Mouse (Mus musculus) right cerebral cortex, postnatal 25 days (tissue): ENCODE results near the gene Actr8.

ENCODE experiments used
- DNase-seq: peaks from one replicate; pipeline ENCODE4 v3.0.0; 2022

Actr8 gene

GRCm38 (mm10) chr14:30041836-30042235 lies 63.7 kb downstream of the Actr8 start:
- no peak for DNase-seq

GRCm38 (mm10) chr14:30043356-30043940 lies 65.3 kb downstream of the Actr8 start:
- DNase-seq = no peak

- DNase-seq = no peak
Measured at GRCm38 (mm10) chr14:30045239-30045638, 67.1 kb downstream of the Actr8 start.

GRCm38 (mm10) chr14:30045704-30046220 lies 67.6 kb downstream of the Actr8 start:
- DNase-seq = no peak

- no peak for DNase-seq
Measured at GRCm38 (mm10) chr14:30046976-30047375, 68.8 kb downstream of the Actr8 start.

- DNase-seq = no peak
Measured at GRCm38 (mm10) chr14:30048049-30048448, 69.9 kb downstream of the Actr8 start.

- no peak for DNase-seq
Measured at GRCm38 (mm10) chr14:30050280-30050679, 72.1 kb downstream of the Actr8 start.

GRCm38 (mm10) chr14:30054922-30055321 lies 76.8 kb downstream of the Actr8 start:
- DNase-seq = no peak
